Mouse (Mus musculus) erythroblast, adult 5-6 weeks (primary cell): ENCODE data around the gene Pqlc2. TPM values are rescaled to one million over a fixed set of nuclear protein-coding genes. Genes with fewer than 3 reads are reported as not detected.

ENCODE experiments used
- total RNA-seq, 2 experiments: library from RNA; stranded (forward) in 1 of 2; stranded (reverse) in 1 of 2; fragments of 150-400 nt in 1 of 2; fragments of 200-764, 138-1000 nt in 1 of 2; gene quantifications; 2 replicates each; pipeline versions ENCODE4 v1.2.3 to v1.2.4; 2015 to 2017; ENCODE audit warnings: low replicate concordance in 2 of 2

Pqlc2 gene
- total RNA-seq, 2 experiments from 2014 or later: 1.5 TPM; not detected in 1

Other genes starting within 250 kb of the Pqlc2 start
- not detected in 2 replicates for gene Htr6, start 235.1 kb downstream of the Pqlc2 start, total RNA-seq (2015; ENCODE audit: low replicate concordance)
- not detected in 2 replicates for gene Htr6, start 235.1 kb downstream of the Pqlc2 start, total RNA-seq (2017; ENCODE audit: low replicate concordance)
- not detected in 2 replicates for gene Nbl1, start 217.7 kb downstream of the Pqlc2 start, total RNA-seq (2015; ENCODE audit: low replicate concordance)
- gene Nbl1, start 217.7 kb downstream of the Pqlc2 start, total RNA-seq (2017; ENCODE audit: low replicate concordance): not detected in 2 replicates
- 103 and 127 TPM in 2 replicates for gene Minos1, start 179.6 kb downstream of the Pqlc2 start, total RNA-seq (2015; ENCODE audit: low replicate concordance)
- 36.6 and 91.7 TPM in 2 replicates for gene Minos1, start 179.6 kb downstream of the Pqlc2 start, total RNA-seq (2017; ENCODE audit: low replicate concordance)
- 128 and 139 TPM in 2 replicates for gene Capzb, start 117.8 kb downstream of the Pqlc2 start, total RNA-seq (2015; ENCODE audit: low replicate concordance)
- gene Capzb, start 117.8 kb downstream of the Pqlc2 start, total RNA-seq (2017; ENCODE audit: low replicate concordance): 29.7 and 37.6 TPM in 2 replicates
- gene Akr7a5, start within 50 bp of the Pqlc2 start, total RNA-seq (2015; ENCODE audit: low replicate concordance): 3.8 TPM in 1 of 2 replicates, not detected in the other
- gene Akr7a5, start within 50 bp of the Pqlc2 start, total RNA-seq (2017; ENCODE audit: low replicate concordance): 0.43 and 0.70 TPM in 2 replicates
- 27.6 and 29.2 TPM in 2 replicates for gene Mrto4, start 41.9 kb upstream of the Pqlc2 start, total RNA-seq (2015; ENCODE audit: low replicate concordance)
- gene Mrto4, start 41.9 kb upstream of the Pqlc2 start, total RNA-seq (2017; ENCODE audit: low replicate concordance): 11.8 and 14.5 TPM in 2 replicates
- 3.3 and 8.2 TPM in 2 replicates for gene Emc1, start 41.9 kb upstream of the Pqlc2 start, total RNA-seq (2015; ENCODE audit: low replicate concordance)
- 14.8 and 26.1 TPM in 2 replicates for gene Emc1, start 41.9 kb upstream of the Pqlc2 start, total RNA-seq (2017; ENCODE audit: low replicate concordance)
- 165 and 179 TPM in 2 replicates for gene Ubr4, start 41.9 kb upstream of the Pqlc2 start, total RNA-seq (2015; ENCODE audit: low replicate concordance)
- 158 and 168 TPM in 2 replicates for gene Ubr4, start 41.9 kb upstream of the Pqlc2 start, total RNA-seq (2017; ENCODE audit: low replicate concordance)
- gene Iffo2, start 219.8 kb upstream of the Pqlc2 start, total RNA-seq (2015; ENCODE audit: low replicate concordance): not detected in 2 replicates
- gene Iffo2, start 219.8 kb upstream of the Pqlc2 start, total RNA-seq (2017; ENCODE audit: low replicate concordance): 0.14 and 1.9 TPM in 2 replicates